Mouse (Mus musculus) hindbrain, embryonic 12.5 days (tissue): Measurements from ENCODE around the gene Pikfyve. TPM values are rescaled to one million over a fixed set of nuclear protein-coding genes. Genes with fewer than 3 reads are reported as not detected.
"Not testable (repeated sequence)": the region's sequence is repeated elsewhere in the genome, so short reads cannot be mapped to it uniquely, and the experiment has no call there.

ENCODE experiments used
- ATAC-seq: fragments of 200-750 bp; cut with Nextera tagmentation; 2 replicates; pipeline ENCODE4 v1.8.0; 2017; ENCODE audit warnings: moderate TSS enrichment; ENCODE audit not compliant: low FRiP score
- H3K27ac ChIP-seq: fragments of 300-500 bp; sonication (generic); 2 replicates; pipeline ENCODE4 v1.5.1; 2016; ENCODE audit warnings: mild to moderate bottlenecking
- H3K27me3 ChIP-seq: fragments of 300-500 bp; sonication (generic); 2 replicates; pipeline ENCODE4 v1.6.1; 2016; ENCODE audit warnings: mild to moderate bottlenecking
- H3K36me3 ChIP-seq: fragments of 300-500 bp; sonication (generic); 2 replicates; pipeline ENCODE4 v1.6.1; 2016; ENCODE audit warnings: mild to moderate bottlenecking
- H3K4me1 ChIP-seq: fragments of 300-500 bp; sonication (generic); 2 replicates; pipeline ENCODE4 v1.6.1; 2016
- H3K4me2 ChIP-seq: fragments of 300-500 bp; sonication (generic); replicated peaks from 2 replicates; pipeline ENCODE4 v1.6.1; 2016; ENCODE audit warnings: mild to moderate bottlenecking
- H3K4me3 ChIP-seq: fragments of 300-500 bp; sonication (generic); 2 replicates; pipeline ENCODE4 v1.5.1; 2016; ENCODE audit warnings: mild to moderate bottlenecking
- H3K9ac ChIP-seq: fragments of 300-500 bp; sonication (generic); 2 replicates; pipeline ENCODE4 v1.6.1; 2016; ENCODE audit warnings: mild to moderate bottlenecking, moderate library complexity
- H3K9me3 ChIP-seq: fragments of 300-500 bp; sonication (generic); replicated peaks from 2 replicates; pipeline ENCODE4 v1.6.1; 2016; ENCODE audit warnings: mild to moderate bottlenecking
- WGBS: fragments of 180-500 bp; shearing (Covaris S2); methylation state at CpG from one replicate; pipeline ENCODE4 v1.1.7; 2016; 5-methylcytosine and 5-hydroxymethylcytosine counted together
- polyA plus RNA-seq: library from polyadenylated mRNA; unstranded; fragments of >200 nt; fragmentation: Nextera tagmentation; extraction: Ambion mirVana; gene quantifications from 2 replicates; pipeline ENCODE4 v1.2.1, GENCODE M21; 2016

Gene Pikfyve
- polyA plus RNA-seq, 1 experiment from 2014 or later = 18.9 TPM

DNA sequence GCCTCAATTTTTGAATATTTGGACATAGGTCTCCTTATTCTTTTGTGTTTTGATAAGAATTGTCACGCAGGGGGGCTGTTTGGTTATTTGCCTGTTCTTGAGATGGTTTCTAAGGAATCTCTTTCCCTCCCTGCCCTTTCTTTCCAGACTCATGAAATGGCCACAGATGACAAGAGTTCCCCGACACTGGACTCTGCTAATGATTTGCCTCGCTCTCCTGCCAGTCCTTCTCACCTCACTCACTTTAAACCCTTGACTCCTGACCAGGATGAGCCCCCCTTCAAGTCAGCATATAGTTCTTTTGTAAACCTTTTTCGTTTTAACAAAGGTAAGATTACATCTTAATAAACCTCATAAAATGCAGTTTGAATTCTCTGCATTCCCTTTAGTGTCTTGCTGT lies 3.7 kb downstream of the Pikfyve start:
- Histone ChIP-seq H3K36me3 (peaks cover 14% of the 10 kb centered on the region), H3K27ac (no peak overlapping the region)
- no peak for ATAC-seq

DNA sequence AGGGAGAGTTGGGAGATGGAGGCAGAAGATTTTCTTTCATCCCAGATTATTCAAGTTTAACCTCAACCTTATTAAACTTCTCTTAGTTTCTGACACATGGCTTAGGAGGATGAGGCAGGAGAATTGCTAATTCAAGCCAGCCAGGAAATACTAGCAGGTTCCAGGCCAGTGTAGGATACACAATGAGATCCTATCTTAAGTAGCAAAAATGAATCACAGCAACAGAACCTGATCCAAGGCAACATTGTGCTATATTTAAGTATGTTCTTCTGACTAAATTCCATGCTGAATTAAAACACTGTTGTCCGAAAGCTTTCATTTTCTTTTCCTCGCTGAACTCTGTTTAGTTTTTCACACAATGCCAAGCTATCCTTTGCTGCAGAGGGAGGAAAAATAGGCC lies 6.7 kb downstream of the Pikfyve start:
- Histone ChIP-seq H3K4me1 (peaks cover 4% of the 10 kb centered on the region; the same call in 1 of the 2 replicates), H3K27ac (no peak overlapping the region), H3K4me3 (no peak overlapping the region), H3K4me2 (no peak overlapping the region), H3K36me3 (peaks cover 26% of the 10 kb centered on the region), H3K27me3 (no peaks in the 10 kb centered on the region), H3K9ac (no peak overlapping the region), H3K9me3 (no peaks in the 10 kb centered on the region)
- no peak for ATAC-seq
- 95% methylated on average over 2 of the region's 2 CpGs for WGBS

More for the DNA sequence above, 3.7 kb downstream of the Pikfyve start:
- H3K9me3 ChIP-seq = no peaks in the 10 kb centered on the region
- no peak overlapping the region for H3K4me2 ChIP-seq
- no peaks in the 10 kb centered on the region for H3K27me3 ChIP-seq
- H3K4me3 ChIP-seq = no peak overlapping the region
- WGBS = 84% methylated on average over 4 of the region's 4 CpGs
- no peak overlapping the region for H3K9ac ChIP-seq
- H3K4me1 ChIP-seq = peaks cover 17% of the 10 kb centered on the region

DNA sequence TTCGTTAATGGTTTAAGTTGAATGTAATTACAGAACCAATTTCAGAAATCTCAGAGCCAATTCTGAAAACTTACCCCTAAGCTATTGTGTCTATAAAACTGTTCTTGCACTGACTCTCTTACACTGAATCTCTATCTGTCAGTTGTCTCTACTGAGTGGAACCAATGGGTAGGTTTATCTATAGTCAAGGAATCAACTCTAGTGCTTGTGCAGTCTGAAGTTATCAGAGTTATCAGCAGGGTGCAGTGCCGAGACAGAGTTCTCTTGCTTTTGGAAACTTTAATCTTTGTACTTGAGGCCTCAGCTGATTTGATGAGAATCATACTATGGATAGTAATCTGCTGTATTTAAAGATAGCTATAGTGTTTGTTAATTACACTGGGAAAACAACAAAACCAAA lies 11.9 kb downstream of the Pikfyve start:
- Histone ChIP-seq H3K4me2 (no peak overlapping the region), H3K9me3 (no peaks in the 10 kb centered on the region), H3K27ac (no peak overlapping the region), H3K9ac (no peak overlapping the region), H3K36me3 (peaks cover 20% of the 10 kb centered on the region; the same call in 1 of the 2 replicates), H3K27me3 (no peaks in the 10 kb centered on the region), H3K4me3 (no peak overlapping the region), H3K4me1 (no peaks in the 10 kb centered on the region)
- WGBS = 91% methylated on average over 2 of the region's 2 CpGs
- no peak for ATAC-seq

DNA sequence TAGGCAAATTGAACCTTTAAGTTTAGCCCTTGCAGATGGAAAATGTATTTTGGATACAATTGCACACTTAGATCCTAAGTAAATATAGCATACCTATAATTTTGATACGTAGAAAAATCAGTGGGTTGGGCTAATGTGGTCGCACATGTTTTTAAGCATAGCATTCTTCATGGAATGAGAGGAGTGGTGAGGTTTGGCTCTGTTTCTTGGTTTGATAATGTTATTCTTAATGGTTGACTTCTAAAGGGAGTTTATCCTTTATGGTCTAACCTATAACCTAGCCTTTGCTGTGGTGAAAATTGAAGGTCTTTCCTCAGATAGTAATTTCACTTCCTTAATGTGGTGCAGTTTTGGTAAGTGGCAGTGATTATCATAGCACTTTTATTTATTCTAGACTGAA lies 12.4 kb downstream of the Pikfyve start:
- no peak overlapping the region for H3K4me3 ChIP-seq
- H3K27ac ChIP-seq = no peak overlapping the region
- H3K4me2 ChIP-seq = no peak overlapping the region
- H3K9me3 ChIP-seq = no peaks in the 10 kb centered on the region
- no peaks in the 10 kb centered on the region for H3K4me1 ChIP-seq
- no peak for ATAC-seq
- H3K9ac ChIP-seq = no peak overlapping the region
- WGBS = 93% methylated on average over 2 of the region's 2 CpGs
- H3K27me3 ChIP-seq = no peaks in the 10 kb centered on the region
- peaks cover 20% of the 10 kb centered on the region; the same call in 1 of the 2 replicates for H3K36me3 ChIP-seq

DNA sequence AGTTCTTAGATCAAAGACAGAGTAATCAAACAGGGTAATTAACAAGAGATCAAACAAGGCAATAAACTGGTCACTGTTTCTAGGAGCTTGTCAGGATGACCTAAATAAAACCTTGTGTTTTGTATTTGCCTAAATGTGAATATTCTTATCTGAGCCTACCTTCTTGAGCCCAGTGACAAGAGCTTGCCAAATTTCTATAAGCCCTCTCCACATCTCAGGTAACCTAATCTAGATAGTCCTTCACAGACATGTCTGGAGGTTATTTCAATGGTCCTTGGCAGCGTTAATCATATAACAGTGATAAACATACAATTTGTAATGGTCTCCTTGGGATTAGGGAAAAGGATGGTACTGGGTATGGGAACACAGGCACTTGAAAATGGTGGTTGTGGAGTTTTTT lies 17.8 kb downstream of the Pikfyve start:
- no peak for ATAC-seq
- Histone ChIP-seq H3K4me1 (no peaks in the 10 kb centered on the region), H3K4me2 (no peak overlapping the region), H3K4me3 (no peak overlapping the region), H3K9me3 (no peaks in the 10 kb centered on the region), H3K27me3 (no peaks in the 10 kb centered on the region), H3K36me3 (peaks cover 47% of the 10 kb centered on the region), H3K9ac (no peak overlapping the region), H3K27ac (no peak overlapping the region)
- 98% methylated on average over 1 of the region's 1 CpGs for WGBS

DNA sequence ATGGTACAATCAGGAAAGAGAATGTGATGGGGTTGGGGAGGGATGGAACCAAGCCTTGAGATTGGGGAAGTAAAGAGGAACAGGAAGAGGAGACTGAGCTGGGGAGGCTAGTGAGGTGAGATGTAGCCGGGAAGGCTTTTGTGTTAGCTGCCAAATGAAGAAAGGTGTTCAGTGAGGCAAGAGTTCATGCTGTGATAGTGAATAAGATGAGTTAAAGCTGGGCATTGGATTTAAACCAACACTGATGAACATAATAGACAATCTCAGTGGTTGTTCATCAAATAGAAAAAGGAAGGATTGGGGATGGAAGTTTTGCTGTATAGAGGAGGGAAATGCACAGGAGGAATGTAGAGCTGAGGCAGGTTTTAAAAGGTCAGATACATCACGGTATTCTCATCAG lies 26.7 kb downstream of the Pikfyve start:
- no peaks in the 10 kb centered on the region for H3K4me1 ChIP-seq
- H3K4me3 ChIP-seq = no peak overlapping the region
- 39% methylated on average over 2 of the region's 2 CpGs for WGBS
- no peaks in the 10 kb centered on the region for H3K27me3 ChIP-seq
- no peak overlapping the region for H3K9ac ChIP-seq
- no peak for ATAC-seq
- H3K4me2 ChIP-seq = no peak overlapping the region
- H3K9me3 ChIP-seq = peaks cover 8% of the 10 kb centered on the region
- peaks cover 37% of the 10 kb centered on the region for H3K36me3 ChIP-seq
- no peak overlapping the region for H3K27ac ChIP-seq

DNA sequence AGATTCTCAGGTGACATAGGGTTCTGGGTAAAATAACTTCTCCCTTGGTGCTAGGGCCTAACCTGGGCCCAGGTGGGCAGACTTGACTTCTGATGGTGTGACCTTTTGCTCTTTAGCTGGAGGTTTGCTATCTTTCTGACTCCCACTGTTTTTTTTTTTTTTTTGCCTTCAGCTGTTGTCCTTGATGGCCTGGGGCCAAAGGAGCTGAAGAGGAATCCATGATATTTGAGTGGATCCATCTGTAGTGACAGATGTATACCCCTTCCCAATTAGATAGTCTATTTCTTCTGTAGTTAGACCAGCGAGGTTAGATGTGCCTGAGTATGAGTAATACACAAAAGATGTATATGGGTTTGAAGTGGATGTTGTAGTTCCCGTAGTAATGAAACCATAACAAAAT lies 31.1 kb downstream of the Pikfyve start:
- ATAC-seq = no peak
- Histone ChIP-seq H3K27ac (no peak overlapping the region), H3K4me3 (no peak overlapping the region), H3K9ac (no peak overlapping the region), H3K9me3 (no peaks in the 10 kb centered on the region), H3K4me2 (no peak overlapping the region), H3K36me3 (peaks cover 25% of the 10 kb centered on the region), H3K27me3 (no peaks in the 10 kb centered on the region), H3K4me1 (no peaks in the 10 kb centered on the region)
- 98% methylated on average over 2 of the region's 2 CpGs for WGBS

DNA sequence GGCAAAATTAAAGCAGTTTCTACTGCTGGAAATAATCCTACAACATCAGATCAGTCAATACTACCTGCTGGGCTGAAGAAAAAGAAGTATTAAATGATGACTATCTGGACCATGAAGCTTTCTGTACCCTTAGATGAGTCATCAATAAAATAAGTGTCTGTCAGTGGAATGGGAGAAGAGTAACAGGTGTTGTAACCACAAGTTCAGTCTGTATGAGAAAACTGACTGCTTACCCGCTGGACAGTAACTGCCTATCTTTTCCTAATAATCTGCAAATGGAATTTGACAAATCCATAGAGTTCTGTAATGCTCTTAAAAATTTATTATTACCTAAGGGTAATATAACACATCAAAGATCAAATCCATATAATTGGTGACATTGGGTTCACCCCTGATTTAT lies 31.5 kb downstream of the Pikfyve start:
- Histone ChIP-seq H3K4me1 (no peaks in the 10 kb centered on the region), H3K36me3 (peaks cover 25% of the 10 kb centered on the region), H3K9ac (no peak overlapping the region), H3K4me3 (no peak overlapping the region), H3K4me2 (no peak overlapping the region), H3K27ac (no peak overlapping the region), H3K27me3 (no peaks in the 10 kb centered on the region), H3K9me3 (no peaks in the 10 kb centered on the region)
- ATAC-seq = no peak
- 96% methylated on average over 1 of the region's 1 CpGs for WGBS

DNA sequence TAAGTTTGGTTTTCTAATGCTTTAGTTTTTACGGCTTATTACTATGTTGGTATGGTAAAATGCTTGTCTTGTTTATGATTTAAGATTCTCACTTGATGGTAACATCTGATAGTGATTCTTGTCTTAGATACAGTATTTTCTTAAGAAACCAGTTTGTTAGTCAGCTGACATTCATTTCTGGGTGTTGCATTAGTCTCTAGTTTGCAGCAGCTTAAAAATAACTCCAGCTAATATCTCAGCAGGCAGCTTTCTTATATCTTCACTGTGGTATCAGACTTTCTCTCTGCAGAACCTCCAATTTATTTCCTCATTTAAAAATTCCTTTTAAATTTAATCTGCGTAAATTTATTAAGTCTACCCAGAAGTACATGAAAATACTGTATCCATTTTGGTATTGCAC lies 37.2 kb downstream of the Pikfyve start:
- no peak overlapping the region for H3K4me3 ChIP-seq
- no peaks in the 10 kb centered on the region for H3K4me1 ChIP-seq
- H3K9me3 ChIP-seq = no peaks in the 10 kb centered on the region
- no peaks in the 10 kb centered on the region for H3K27me3 ChIP-seq
- no peak overlapping the region for H3K9ac ChIP-seq
- WGBS = 99% methylated on average over 2 of the region's 2 CpGs
- peaks cover 25% of the 10 kb centered on the region for H3K36me3 ChIP-seq
- no peak overlapping the region for H3K4me2 ChIP-seq
- H3K27ac ChIP-seq = no peak overlapping the region
- no peak for ATAC-seq

DNA sequence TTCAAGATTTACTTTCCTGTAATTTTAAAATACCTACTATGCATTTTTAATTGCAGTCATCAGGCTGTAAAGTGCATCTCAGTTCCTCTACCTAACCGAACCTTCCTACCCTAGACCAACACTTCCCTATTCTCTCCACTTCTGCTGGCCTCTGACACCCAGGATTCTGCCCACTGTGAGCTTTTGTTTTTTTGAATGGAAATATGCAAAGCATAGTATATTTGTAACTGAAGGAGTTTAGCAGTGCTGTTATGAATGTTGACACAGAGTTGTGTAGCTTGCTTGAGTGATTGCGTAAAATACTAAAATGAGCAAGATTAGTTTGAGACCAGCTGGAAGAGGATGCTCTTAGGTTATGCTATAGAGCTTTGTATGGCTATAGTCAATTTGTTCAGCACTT lies 41.2 kb downstream of the Pikfyve start:
- ATAC-seq = no peak
- Histone ChIP-seq H3K9me3 (no peaks in the 10 kb centered on the region), H3K36me3 (peaks cover 12% of the 10 kb centered on the region), H3K4me3 (no peak overlapping the region), H3K4me1 (no peaks in the 10 kb centered on the region), H3K9ac (no peak overlapping the region), H3K4me2 (no peak overlapping the region), H3K27ac (no peak overlapping the region), H3K27me3 (no peaks in the 10 kb centered on the region)
- 97% methylated on average over 2 of the region's 2 CpGs for WGBS

DNA sequence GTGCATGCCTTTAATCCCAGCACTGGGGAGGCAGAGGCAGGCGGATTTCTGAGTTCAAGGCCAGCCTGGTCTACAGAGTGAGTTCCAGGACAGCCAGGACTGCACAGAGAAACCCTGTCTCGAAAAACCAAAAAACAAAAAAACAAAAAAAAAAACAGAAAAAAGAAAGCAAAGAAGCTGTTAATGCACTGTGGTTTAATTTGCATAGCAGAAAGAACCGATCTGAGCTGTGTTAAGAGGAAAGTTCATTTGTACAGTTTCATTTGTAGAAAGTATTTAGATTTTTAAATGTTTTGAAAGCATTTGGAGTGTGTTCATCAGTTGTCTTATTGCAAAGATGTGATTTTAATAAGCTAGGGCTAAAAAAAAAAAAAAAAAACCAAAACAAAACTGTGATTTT lies 43.3 kb downstream of the Pikfyve start:
- H3K27ac ChIP-seq, H3K9me3 ChIP-seq, H3K4me1 ChIP-seq, H3K4me2 ChIP-seq, H3K9ac ChIP-seq, H3K4me3 ChIP-seq, ATAC-seq, H3K27me3 ChIP-seq: not testable (repeated sequence)
- 86% methylated on average over 3 of the region's 3 CpGs for WGBS
- peaks cover 12% of the 10 kb centered on the region for H3K36me3 ChIP-seq

DNA sequence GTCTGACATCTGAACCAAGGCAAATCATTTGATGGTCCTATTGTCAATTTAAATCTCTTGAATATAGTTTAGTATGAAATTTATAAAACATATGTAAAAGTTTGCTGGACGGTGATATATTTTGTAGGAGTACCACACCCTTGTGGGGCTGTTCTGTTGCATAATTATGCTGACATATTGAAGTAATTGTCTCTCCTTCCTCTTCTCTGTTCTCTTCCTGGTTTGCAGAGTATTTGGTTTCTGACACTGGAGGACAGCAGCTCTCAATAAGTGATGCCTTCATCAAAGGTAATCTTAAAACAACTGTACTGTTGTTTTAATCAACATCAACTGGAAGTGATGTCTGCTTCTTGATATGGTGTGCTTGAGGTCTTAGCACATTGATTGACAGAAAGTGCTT lies 44.1 kb downstream of the Pikfyve start:
- Histone ChIP-seq H3K36me3 (peaks cover 20% of the 10 kb centered on the region), H3K9ac (no peak overlapping the region), H3K4me1 (no peaks in the 10 kb centered on the region), H3K4me3 (no peak overlapping the region), H3K27ac (no peak overlapping the region), H3K4me2 (no peak overlapping the region), H3K9me3 (no peaks in the 10 kb centered on the region), H3K27me3 (no peaks in the 10 kb centered on the region)
- WGBS = 89% methylated on average over 1 of the region's 1 CpGs
- no peak for ATAC-seq

DNA sequence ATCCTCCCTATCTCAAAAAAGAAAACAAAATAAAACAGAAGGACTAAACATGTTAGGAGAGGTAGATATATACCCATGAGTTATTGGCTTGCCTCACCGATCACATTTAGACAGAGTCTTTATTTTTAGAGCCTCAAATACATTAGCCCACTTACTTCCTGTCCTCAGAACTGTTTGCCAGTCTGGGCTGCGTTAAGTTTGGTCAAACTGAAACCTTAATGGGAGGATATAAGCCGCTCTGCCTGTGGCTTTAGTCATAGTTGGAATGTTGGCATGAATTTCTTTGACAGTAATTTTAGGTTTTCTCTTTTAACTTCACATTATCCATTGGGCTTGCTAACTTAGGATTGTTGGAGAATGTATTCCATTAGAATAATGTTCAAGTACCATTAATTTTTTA lies 51.2 kb downstream of the Pikfyve start:
- peaks cover 25% of the 10 kb centered on the region for H3K36me3 ChIP-seq
- ATAC-seq = no peak
- H3K27ac ChIP-seq = no peak overlapping the region
- H3K9ac ChIP-seq = no peak overlapping the region
- H3K4me3 ChIP-seq = no peak overlapping the region
- no peaks in the 10 kb centered on the region for H3K27me3 ChIP-seq
- no peaks in the 10 kb centered on the region for H3K4me1 ChIP-seq
- no peaks in the 10 kb centered on the region for H3K9me3 ChIP-seq
- WGBS = 89% methylated on average over 3 of the region's 3 CpGs
- H3K4me2 ChIP-seq = no peak overlapping the region

DNA sequence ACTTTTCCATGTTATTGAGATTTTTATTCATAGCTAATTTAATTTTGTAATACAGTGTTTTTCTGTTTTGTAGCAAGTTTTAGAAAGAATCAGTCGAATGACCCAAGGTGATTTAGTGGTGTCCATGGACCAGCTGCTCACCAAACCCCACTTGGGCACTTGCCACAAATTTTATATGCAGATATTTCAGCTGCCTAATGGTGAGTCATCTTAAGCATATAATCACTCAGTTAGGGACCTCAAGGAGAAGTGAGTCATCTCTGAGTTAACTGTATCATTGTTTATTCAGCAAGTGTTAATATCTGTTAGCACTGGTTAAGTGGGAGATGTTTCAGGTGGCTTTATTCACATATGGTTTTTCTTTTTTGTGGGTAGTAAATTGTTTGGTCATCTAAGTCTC lies 59.2 kb downstream of the Pikfyve start:
- H3K9ac ChIP-seq = no peak overlapping the region
- no peaks in the 10 kb centered on the region for H3K27me3 ChIP-seq
- H3K4me3 ChIP-seq = no peak overlapping the region
- H3K9me3 ChIP-seq = no peaks in the 10 kb centered on the region
- WGBS = 93% methylated on average over 1 of the region's 1 CpGs
- H3K4me2 ChIP-seq = no peak overlapping the region
- H3K4me1 ChIP-seq = no peaks in the 10 kb centered on the region
- ATAC-seq = no peak
- no peak overlapping the region for H3K27ac ChIP-seq
- peaks cover 21% of the 10 kb centered on the region for H3K36me3 ChIP-seq
